Mouse (Mus musculus) liver, postnatal 0 days (tissue): ENCODE measurements around the gene Prkd2.

ENCODE experiments used
- CTCF ChIP-seq: sonication (generic); IDR thresholded peaks from 2 replicates; pipeline ENCODE4 v1.5.1; 2016; ENCODE audit warnings: antibody characterized with exemption, low read depth
- EP300 ChIP-seq: IDR thresholded peaks from 2 replicates; pipeline ENCODE4 v1.6.1; 2016; ENCODE audit warnings: antibody characterized with exemption, low read depth, mild to moderate bottlenecking

GRCm38 (mm10) chr7:16890944-16891343, 48.2 kb downstream of the Prkd2 start:
- TF ChIP-seq CTCF = no peak
- no peak for TF ChIP-seq EP300
